Mouse (Mus musculus) stomach, embryonic 14.5 days (tissue): Measurements from ENCODE around the gene Hist1h4a. TPM values are rescaled to one million over a fixed set of nuclear protein-coding genes. Genes with fewer than 3 reads are reported as not detected.
"Not testable (repeated sequence)": the region's sequence is repeated elsewhere in the genome, so short reads cannot be mapped to it uniquely, and the experiment has no call there.

Experiments used
- ATAC-seq: fragments of 200-750 bp; cut with Nextera tagmentation; 2 replicates; pipeline ENCODE4 v1.8.0; 2017; ENCODE audit warnings: low read depth, moderate TSS enrichment; ENCODE audit not compliant: insufficient number of reproducible peaks, insufficient read depth, low FRiP score
- H3K27ac ChIP-seq: fragments of 300-500 bp; sonication (generic); 2 replicates; pipeline ENCODE4 v1.5.1; 2014; ENCODE audit warnings: mild to moderate bottlenecking, low read length, moderate library complexity, mixed read lengths
- H3K27me3 ChIP-seq: fragments of 300-500 bp; sonication (generic); 2 replicates; pipeline ENCODE4 v1.6.1; 2014; ENCODE audit warnings: low read length, control low read depth, mixed read lengths; ENCODE audit not compliant: control insufficient read depth, insufficient read depth
- H3K36me3 ChIP-seq: fragments of 300-500 bp; sonication (generic); 2 replicates; pipeline ENCODE4 v1.6.1; 2014; ENCODE audit warnings: mild to moderate bottlenecking, control low read depth, low read length, moderate library complexity, mixed read lengths; ENCODE audit not compliant: control insufficient read depth, insufficient read depth
- H3K4me1 ChIP-seq: fragments of 300-500 bp; sonication (generic); 2 replicates; pipeline ENCODE4 v1.6.1; 2014; ENCODE audit warnings: low read length, control low read depth, mixed read lengths; ENCODE audit not compliant: control insufficient read depth, insufficient read depth
- H3K4me2 ChIP-seq: fragments of 300-500 bp; sonication (generic); replicated peaks from 2 replicates; pipeline ENCODE4 v1.6.1; 2014; ENCODE audit warnings: low read depth, low read length, control low read depth
- H3K4me3 ChIP-seq: fragments of 300-500 bp; sonication (generic); 2 replicates; pipeline ENCODE4 v1.5.1; 2014; ENCODE audit warnings: low read depth, low read length, control low read depth
- H3K9ac ChIP-seq: fragments of 300-500 bp; sonication (generic); replicated peaks from 2 replicates; pipeline ENCODE4 v1.6.1; 2014; ENCODE audit warnings: low read depth, mild to moderate bottlenecking, control low read depth, low read length, moderate library complexity, mixed read lengths
- H3K9me3 ChIP-seq: fragments of 300-500 bp; sonication (generic); 2 replicates; pipeline ENCODE4 v1.6.1; 2016; ENCODE audit warnings: low read depth, low read length, control low read depth; ENCODE audit not compliant: control insufficient read depth
- WGBS: fragments of 180-500 bp; shearing (Covaris S2); extraction: QIAGEN DNeasy Blood & Tissue Kit; methylation state at CpG from one replicate; pipeline ENCODE4 v1.1.7; 2014; 5-methylcytosine and 5-hydroxymethylcytosine counted together
- polyA plus RNA-seq: library from polyadenylated mRNA; unstranded; fragments of >200 nt; fragmentation: Nextera tagmentation; extraction: Ambion mirVana; gene quantifications from 2 replicates; pipeline ENCODE4 v1.2.1, GENCODE M21; 2014

Hist1h4a gene
- polyA plus RNA-seq, 1 experiment from 2014 or later: not detected

DNA sequence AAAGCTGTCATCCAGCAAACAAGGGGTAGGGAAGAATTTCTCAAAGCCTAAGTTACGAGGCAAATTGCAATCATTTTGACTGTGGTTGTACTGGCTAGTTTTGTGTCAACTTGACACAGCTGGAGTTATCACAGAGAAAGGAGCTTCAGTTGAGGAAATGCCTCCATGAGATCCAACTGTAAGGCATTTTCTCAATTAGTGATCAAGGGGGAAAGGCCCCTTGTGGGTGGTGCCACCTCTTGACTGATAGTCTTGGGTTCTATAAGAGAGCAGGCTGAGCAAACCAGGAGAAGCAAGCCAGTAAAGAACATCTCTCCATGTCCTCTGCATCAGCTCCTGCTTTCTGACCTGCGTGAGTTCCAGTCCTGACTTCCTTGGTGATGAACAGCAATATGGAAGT, 8.6 kb upstream of the Hist1h4a start, which contains the start of gene Trim38:
Gene Trim38, plus strand, starts transcription at position 301 of the 400 bp plus-strand sequence.
- H3K4me2 ChIP-seq, ATAC-seq, H3K27ac ChIP-seq, H3K4me1 ChIP-seq, H3K4me3 ChIP-seq, H3K9me3 ChIP-seq, H3K27me3 ChIP-seq, H3K36me3 ChIP-seq, H3K9ac ChIP-seq: not testable (repeated sequence)
- WGBS: 86% methylated on average over 2 of the region's 2 CpGs

DNA sequence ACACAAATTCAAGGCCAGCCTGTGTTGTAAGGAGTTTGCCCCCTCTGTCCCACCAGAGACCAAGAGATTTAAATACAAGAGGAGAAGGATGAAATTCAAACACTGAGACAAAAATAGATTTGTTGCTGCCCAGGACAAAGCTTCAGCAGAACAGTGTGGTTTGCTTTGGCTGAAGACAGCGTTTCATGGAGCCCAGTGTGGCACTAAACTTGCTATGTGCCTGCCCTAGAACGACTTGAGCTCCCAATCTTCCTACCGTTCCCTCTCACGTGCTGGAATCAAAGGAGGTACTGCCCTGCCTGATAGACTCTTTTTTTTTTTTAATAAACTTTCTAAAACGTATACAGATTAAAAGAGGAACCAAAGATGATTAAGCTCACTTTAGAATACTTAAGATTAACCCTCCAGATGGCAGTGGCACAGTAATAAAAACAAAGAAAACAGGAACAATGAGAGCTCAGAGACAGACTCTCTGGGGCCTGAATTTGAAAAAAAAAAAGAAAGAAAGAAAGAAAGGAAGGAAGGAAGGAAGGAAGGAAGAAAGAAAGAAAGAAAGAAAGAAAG, 7.9 kb upstream of the Hist1h4a start:
- no peaks in the 10 kb centered on the region for H3K9me3 ChIP-seq
- ATAC-seq: no peak
- H3K4me1 ChIP-seq: peaks cover 6% of the 10 kb centered on the region; the same call in 1 of the 2 replicates
- WGBS: 58% methylated on average over 5 of the region's 5 CpGs
- no peak overlapping the region for H3K27ac ChIP-seq
- no peak overlapping the region for H3K4me2 ChIP-seq
- no peak overlapping the region for H3K9ac ChIP-seq
- H3K4me3 ChIP-seq: no peak overlapping the region
- no peaks in the 10 kb centered on the region for H3K27me3 ChIP-seq
- H3K36me3 ChIP-seq: no peaks in the 10 kb centered on the region

DNA sequence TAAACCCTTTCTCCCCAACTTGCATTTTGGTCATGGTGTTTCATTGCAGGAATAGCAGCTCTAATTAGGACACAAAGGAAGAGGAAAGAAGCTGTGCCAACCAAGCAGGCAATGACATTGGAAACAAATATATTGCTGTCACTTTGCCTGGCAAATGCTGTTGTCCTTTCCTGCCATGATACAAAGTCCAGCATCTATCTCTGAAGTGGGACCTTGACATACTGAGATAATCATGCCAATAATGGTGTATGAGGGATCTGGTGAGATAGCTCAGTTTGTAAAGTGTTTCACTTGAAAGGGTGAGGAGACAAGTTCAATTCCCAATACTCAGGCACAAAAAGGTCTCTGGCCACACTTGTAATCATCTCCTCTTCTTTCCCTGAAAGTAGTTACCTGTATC, 5.7 kb upstream of the Hist1h4a start:
- Histone ChIP-seq H3K27me3 (no peaks in the 10 kb centered on the region), H3K9ac (no peak overlapping the region), H3K27ac (no peak overlapping the region), H3K36me3 (no peaks in the 10 kb centered on the region), H3K4me2 (no peak overlapping the region), H3K4me1 (peaks cover 6% of the 10 kb centered on the region; the same call in 1 of the 2 replicates), H3K9me3 (no peaks in the 10 kb centered on the region), H3K4me3 (no peak overlapping the region)
- no peak for ATAC-seq

- ATAC-seq: no peak
- no peak overlapping the region for H3K27ac ChIP-seq
- WGBS: 66% methylated on average over 1 of the region's 1 CpGs
These were observed 4.1 kb upstream of the Hist1h4a start for GRCm38 (mm10) chr13:23765172-23765513.

DNA sequence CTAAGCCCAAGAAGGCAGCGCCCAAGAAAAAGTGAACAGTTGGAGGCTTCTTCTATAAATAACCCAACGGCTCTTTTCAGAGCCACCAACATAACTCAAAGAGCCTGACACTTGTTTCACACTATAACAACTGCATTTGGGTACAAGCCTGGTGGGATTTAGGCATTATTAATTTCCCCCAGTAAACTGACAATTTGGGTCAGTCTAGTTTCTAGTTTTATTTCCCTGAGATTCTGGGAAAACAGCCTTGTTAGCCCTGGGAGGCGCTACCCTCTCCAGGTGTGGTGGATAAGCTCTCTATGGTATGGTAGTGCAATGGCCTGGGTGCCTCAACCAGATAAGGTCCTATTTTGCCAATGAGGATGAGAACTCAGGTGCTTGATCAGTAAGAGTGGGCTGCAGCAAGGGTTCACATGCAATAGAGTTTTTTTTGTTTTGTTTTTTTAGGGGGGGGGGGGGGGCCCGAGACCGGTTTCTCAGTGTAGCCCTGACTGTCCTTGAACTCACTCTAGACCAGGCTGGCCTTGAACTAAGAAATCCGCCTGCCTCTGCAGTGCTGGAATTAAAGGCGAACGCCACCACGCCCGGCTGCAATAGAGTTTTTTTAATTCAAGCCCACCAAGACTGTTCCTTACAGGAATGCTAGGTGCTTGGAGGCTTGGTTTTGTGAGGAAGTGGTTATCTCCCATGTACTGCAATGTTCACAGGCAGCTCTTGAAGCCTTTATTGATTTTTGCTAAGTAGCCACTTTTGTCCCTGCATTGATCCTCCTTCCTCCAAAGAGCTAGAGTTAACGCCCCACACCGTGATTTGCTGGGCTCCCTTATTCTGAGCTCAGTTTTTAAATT, 3.5 kb upstream of the Hist1h4a start:
- peak overlapping the region; percentile 50 for H3K4me3 ChIP-seq
- no peak for ATAC-seq
- no peaks in the 10 kb centered on the region for H3K36me3 ChIP-seq
- H3K27me3 ChIP-seq: no peaks in the 10 kb centered on the region
- WGBS: 34% methylated on average over 12 of the region's 12 CpGs
- peaks cover 11% of the 10 kb centered on the region for H3K4me1 ChIP-seq
- peak overlapping the region; percentile 98 for H3K27ac ChIP-seq
- peak overlapping the region; percentile 55 for H3K9ac ChIP-seq
- H3K4me2 ChIP-seq: peak overlapping the region; percentile 67
- no peaks in the 10 kb centered on the region for H3K9me3 ChIP-seq

More at GRCm38 (mm10) chr13:23765172-23765513, 4.1 kb upstream of the Hist1h4a start:
- H3K9me3 ChIP-seq: no peaks in the 10 kb centered on the region
- H3K4me2 ChIP-seq: no peak overlapping the region
- peaks cover 9% of the 10 kb centered on the region for H3K4me1 ChIP-seq
- H3K27me3 ChIP-seq: no peaks in the 10 kb centered on the region
- no peak overlapping the region for H3K4me3 ChIP-seq
- H3K9ac ChIP-seq: no peak overlapping the region
- H3K36me3 ChIP-seq: no peaks in the 10 kb centered on the region

- Histone ChIP-seq H3K9ac (peak within 1 kb of the TSS; percentile 55), H3K9me3 (no peaks in the 10 kb centered on the region), H3K4me3 (peak within 1 kb of the TSS; percentile 50), H3K36me3 (no peaks in the 10 kb centered on the region), H3K4me2 (peak within 1 kb of the TSS; percentile 67), H3K27ac (peak within 1 kb of the TSS; percentile 98), H3K27me3 (no peaks in the 10 kb centered on the region), H3K4me1 (peaks cover 11% of the 10 kb centered on the region)
- peak; percentile 74 for ATAC-seq
- 3% methylated on average over 34 of the region's 34 CpGs for WGBS
These were observed 2.7 kb upstream of the Hist1h4a start, which contains the start of gene Hist1h1a for GRCm38 (mm10) chr13:23763586-23764323. Gene Hist1h1a, plus strand, starts transcription at chr13:23763666.

DNA sequence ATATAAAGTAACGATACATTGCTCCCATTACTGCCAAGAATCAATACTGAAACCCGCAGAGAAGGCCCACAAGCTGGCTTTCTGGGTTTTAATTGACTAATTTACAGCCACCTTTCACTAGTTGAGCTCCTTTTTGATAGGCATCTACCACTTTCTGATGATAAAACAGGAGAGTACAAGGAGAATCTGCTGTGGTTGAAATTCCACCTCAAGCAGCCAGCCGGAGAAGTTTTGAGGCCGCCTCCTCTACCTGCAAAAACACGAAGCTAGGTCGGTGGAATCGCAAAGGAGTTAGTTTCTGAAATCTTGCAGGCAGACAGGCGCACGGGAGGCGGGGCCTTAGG, 2.2 kb upstream of the Hist1h4a start:
- no peak for ATAC-seq
- H3K4me1 ChIP-seq: peaks cover 11% of the 10 kb centered on the region

More for the DNA sequence above, 2.2 kb upstream of the Hist1h4a start:
- Histone ChIP-seq H3K27ac (peak overlapping the region; percentile 98), H3K9me3 (no peaks in the 10 kb centered on the region), H3K4me3 (peak overlapping the region; percentile 50), H3K27me3 (no peaks in the 10 kb centered on the region), H3K9ac (peak overlapping the region; percentile 55), H3K4me2 (peak overlapping the region; percentile 67), H3K36me3 (no peaks in the 10 kb centered on the region)
- under 1% methylated on average over 10 of the region's 10 CpGs for WGBS
